Mouse (Mus musculus) hindbrain, embryonic 11.5 days (tissue): ENCODE data around the gene Gfy. TPM values are rescaled to one million over a fixed set of nuclear protein-coding genes. Genes with fewer than 3 reads are reported as not detected.

Experiments used
- ATAC-seq: fragments of 200-750 bp; cut with Nextera tagmentation; 2 replicates; pipeline ENCODE4 v1.8.0; 2017; ENCODE audit warnings: mild to moderate bottlenecking, moderate TSS enrichment, moderate library complexity; ENCODE audit not compliant: low FRiP score
- DNase-seq: peaks from one replicate; pipeline ENCODE4 v3.0.0-alpha.2; 2015; ENCODE audit warnings: low spot score
- H3K27ac ChIP-seq: fragments of 300-500 bp; sonication (generic); 2 replicates; pipeline ENCODE4 v1.5.1; 2014; ENCODE audit warnings: mild to moderate bottlenecking, low read depth, low read length
- H3K27me3 ChIP-seq: fragments of 300-500 bp; sonication (generic); 2 replicates; pipeline ENCODE4 v1.6.1; 2014; ENCODE audit warnings: mild to moderate bottlenecking, low read length, moderate library complexity, mixed read lengths; ENCODE audit not compliant: control insufficient read depth, insufficient read depth
- H3K36me3 ChIP-seq: fragments of 300-500 bp; sonication (generic); 2 replicates; pipeline ENCODE4 v1.6.1; 2014; ENCODE audit warnings: mild to moderate bottlenecking, low read length, moderate library complexity, mixed read lengths; ENCODE audit not compliant: control insufficient read depth, insufficient read depth
- H3K4me1 ChIP-seq: fragments of 300-500 bp; sonication (generic); replicated peaks from 2 replicates; pipeline ENCODE4 v1.6.1; 2014; ENCODE audit warnings: low read length, mixed read lengths; ENCODE audit not compliant: control insufficient read depth, insufficient read depth
- H3K4me2 ChIP-seq: fragments of 300-500 bp; sonication (generic); replicated peaks from 2 replicates; pipeline ENCODE4 v1.6.1; 2014; ENCODE audit warnings: mild to moderate bottlenecking, low read depth, low read length
- H3K4me3 ChIP-seq: fragments of 300-500 bp; sonication (generic); 2 replicates; pipeline ENCODE4 v1.5.1; 2014; ENCODE audit warnings: low read depth, low read length
- H3K9ac ChIP-seq: fragments of 300-500 bp; sonication (generic); 2 replicates; pipeline ENCODE4 v1.6.1; 2014; ENCODE audit warnings: low read depth, low read length
- H3K9me3 ChIP-seq: fragments of 300-500 bp; sonication (generic); 2 replicates; pipeline ENCODE4 v1.6.1; 2016; ENCODE audit warnings: low read length; ENCODE audit not compliant: control insufficient read depth
- WGBS: fragments of 180-500 bp; shearing (Covaris S2); extraction: QIAGEN DNeasy Blood & Tissue Kit; methylation state at CpG from one replicate; pipeline ENCODE4 v1.1.7; 2014; 5-methylcytosine and 5-hydroxymethylcytosine counted together
- polyA plus RNA-seq: library from polyadenylated mRNA; unstranded; fragments of >200 nt; fragmentation: Nextera tagmentation; extraction: Ambion mirVana; gene quantifications from 2 replicates; pipeline ENCODE4 v1.2.1, GENCODE M21; 2014

Gene Gfy
- polyA plus RNA-seq, 1 experiment from 2014 or later, result not detected

DNA sequence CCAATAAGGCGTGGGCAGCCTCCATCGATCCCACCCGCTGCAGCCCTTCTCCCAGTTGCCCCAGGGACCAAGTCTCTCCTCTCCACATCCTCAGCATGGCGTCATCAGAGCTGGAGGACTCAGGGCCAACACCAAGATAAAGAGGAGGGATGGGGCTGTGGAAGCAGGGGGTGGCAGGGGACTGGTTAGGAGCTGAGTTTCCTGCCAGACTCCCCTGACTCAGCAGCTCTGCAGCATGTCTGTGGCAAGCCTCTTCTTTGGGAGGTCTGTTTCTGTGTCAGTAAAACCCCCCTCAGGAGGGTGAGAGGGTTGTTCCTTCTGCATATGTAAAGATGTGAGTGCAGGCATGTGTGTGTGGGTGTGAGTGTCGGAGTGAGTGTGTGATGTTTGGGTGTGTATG, 17.6 kb upstream of the Gfy start:
- Histone ChIP-seq H3K27me3 (no peaks in the 10 kb centered on the region), H3K27ac (no peak overlapping the region), H3K4me3 (no peak overlapping the region), H3K9ac (no peak overlapping the region), H3K36me3 (no peaks in the 10 kb centered on the region), H3K4me1 (no peaks in the 10 kb centered on the region), H3K4me2 (no peak overlapping the region), H3K9me3 (no peaks in the 10 kb centered on the region)
- WGBS, result 71% methylated on average over 5 of the region's 5 CpGs
- DNase-seq (no peak), ATAC-seq (no peak)

DNA sequence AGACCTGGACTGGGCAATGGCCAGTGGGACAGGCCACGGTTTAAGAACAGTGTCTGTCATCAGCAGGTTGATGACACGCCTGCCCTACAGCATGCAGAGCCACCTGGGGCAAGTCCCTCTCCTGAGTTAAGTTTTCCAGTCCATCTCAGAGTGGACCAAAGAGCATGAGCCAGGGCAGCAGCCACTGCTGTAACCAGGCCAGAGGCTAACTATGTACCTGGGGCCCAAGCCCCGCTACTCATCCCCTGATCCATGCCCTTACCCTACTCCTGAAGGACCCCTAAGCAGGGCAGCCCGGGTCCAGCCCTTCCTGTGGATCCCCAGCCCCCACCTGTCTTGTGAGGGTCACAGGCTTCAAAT, 16.8 kb upstream of the Gfy start:
- H3K36me3 ChIP-seq, result no peaks in the 10 kb centered on the region
- ATAC-seq, result no peak
- H3K27ac ChIP-seq, result no peak overlapping the region
- H3K9me3 ChIP-seq, result no peaks in the 10 kb centered on the region
- no peak overlapping the region for H3K9ac ChIP-seq
- no peaks in the 10 kb centered on the region for H3K27me3 ChIP-seq
- no peak overlapping the region for H3K4me3 ChIP-seq
- H3K4me2 ChIP-seq, result no peak overlapping the region
- 82% methylated on average over 4 of the region's 4 CpGs for WGBS
- H3K4me1 ChIP-seq, result no peaks in the 10 kb centered on the region
- DNase-seq, result no peak

DNA sequence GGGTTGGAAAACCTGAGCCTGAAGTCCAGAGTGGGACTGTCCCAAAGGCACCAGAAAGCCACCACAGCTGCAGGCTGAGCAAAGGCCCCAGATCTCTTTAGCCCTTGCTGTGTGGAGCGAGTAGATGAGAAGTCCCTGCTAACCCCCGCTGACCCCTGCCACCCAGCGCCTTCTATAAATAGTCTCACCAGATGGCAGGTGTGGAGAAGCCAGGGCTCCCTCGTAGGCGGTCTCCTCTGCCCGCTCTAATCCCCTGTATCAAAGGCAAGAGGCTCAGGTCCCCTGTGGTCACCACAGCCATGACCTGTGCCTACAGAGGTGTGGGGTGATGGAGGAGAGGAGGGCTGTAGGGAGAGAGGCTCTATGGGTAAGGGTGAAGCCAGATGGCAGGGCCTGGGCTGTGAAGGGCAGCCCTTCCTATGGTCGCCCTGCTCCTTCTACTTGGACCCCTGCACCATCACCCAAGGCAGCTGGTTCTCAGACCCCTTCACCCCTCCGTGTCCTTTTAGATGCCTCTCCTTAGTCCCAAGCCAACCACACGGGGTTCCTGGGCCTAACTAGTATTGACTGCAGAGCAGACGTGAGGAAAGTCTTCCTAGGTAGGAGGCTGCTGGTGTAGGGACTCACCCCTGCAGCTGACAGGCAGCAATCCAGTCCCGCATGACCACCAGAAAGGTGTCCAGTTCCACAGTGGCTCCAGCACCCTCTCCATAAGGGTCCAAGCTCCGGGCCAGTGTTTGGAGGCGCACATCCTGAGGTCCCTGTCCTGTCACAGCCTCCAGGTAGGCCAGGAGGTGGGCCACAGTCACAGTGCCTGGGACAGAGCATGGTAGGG, 16.2 kb upstream of the Gfy start:
- 55% methylated on average over 13 of the region's 13 CpGs for WGBS
- no peak overlapping the region for H3K4me3 ChIP-seq
- no peaks in the 10 kb centered on the region for H3K27me3 ChIP-seq
- H3K4me1 ChIP-seq, result no peaks in the 10 kb centered on the region
- H3K27ac ChIP-seq, result no peak overlapping the region
- no peaks in the 10 kb centered on the region for H3K36me3 ChIP-seq
- H3K4me2 ChIP-seq, result no peak overlapping the region
- H3K9me3 ChIP-seq, result no peaks in the 10 kb centered on the region
- no peak overlapping the region for H3K9ac ChIP-seq
- ATAC-seq (no peak), DNase-seq (no peak)

DNA sequence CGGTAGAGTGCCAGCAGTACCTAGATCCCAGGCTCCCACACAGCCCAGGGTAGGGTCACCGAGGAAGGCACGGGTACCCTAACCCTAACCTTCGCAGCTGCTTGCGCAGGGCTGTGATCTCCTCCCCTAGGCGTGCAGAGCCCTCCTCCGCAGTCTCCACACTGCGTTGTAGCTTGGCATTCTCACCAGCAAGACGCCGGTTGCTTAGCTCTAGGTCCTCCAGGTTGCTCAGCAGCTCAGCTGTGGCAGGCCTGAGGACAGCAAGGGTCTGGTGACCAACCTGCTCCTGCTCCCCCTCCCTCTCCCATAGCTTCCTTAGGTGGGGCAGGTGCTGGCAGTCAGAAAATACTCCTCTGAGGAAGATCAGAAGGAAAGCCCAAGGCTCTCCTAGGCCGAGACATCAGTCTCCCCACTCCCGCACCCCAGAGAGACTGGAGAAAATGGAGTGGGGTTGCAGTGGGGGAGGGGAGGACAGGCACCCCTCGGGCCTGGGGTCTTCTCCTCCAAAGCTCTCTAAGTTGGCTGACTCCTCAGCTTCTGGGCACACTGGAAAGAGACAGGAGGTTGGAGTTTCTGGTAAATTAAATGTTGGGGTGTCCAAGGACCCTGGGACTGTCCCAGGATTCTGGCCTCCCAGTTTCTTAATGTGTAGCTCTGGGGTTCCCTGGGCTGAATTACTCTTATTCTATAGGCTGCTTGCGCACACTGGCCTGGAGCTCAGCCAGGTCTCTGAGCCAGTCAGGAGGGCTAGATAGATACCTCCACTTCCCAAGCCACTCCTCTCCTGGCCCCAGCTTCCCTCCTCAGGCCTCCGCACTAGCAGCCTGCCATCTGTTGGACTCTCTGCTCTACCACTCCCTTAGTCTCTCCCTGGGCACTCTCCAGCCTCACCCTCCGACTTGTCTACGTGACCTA, 14.8 kb upstream of the Gfy start:
- Histone ChIP-seq H3K9ac (no peak overlapping the region), H3K9me3 (no peaks in the 10 kb centered on the region), H3K4me2 (no peak overlapping the region), H3K4me3 (no peak overlapping the region), H3K4me1 (no peaks in the 10 kb centered on the region), H3K36me3 (no peaks in the 10 kb centered on the region), H3K27ac (no peak overlapping the region), H3K27me3 (0 out of 2 replicates have a peak, but pooled peaks cover 2% of the 10 kb centered on the region)
- no peak for ATAC-seq
- 75% methylated on average over 17 of the region's 17 CpGs for WGBS
- no peak for DNase-seq

DNA sequence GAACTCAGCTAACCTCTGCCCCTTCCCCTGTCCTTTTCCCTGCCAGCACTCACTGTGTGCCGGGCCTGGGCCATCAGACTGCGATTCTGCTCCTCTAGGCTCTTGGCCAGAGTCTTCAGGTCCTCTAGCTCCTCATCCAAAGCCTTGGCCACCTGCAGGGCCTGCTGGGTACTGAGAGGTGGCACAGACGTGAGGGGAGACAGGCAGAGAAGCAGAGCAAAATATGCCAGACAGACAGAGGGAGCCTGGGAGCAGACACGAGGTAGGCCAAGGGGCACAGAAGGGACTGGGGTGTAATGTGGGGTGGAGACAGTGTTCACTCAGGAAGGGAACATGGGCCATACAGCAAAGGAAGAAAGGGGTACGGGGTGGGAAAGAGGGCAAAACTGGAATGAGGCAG, 14.0 kb upstream of the Gfy start:
- no peak overlapping the region for H3K4me2 ChIP-seq
- 60% methylated on average over 5 of the region's 5 CpGs for WGBS
- H3K4me3 ChIP-seq, result no peak overlapping the region
- ATAC-seq, result no peak
- DNase-seq, result no peak
- peaks cover 5% of the 10 kb centered on the region; the same call in 1 of the 2 replicates for H3K27me3 ChIP-seq
- H3K4me1 ChIP-seq, result no peaks in the 10 kb centered on the region
- no peaks in the 10 kb centered on the region for H3K36me3 ChIP-seq
- no peak overlapping the region for H3K27ac ChIP-seq
- no peak overlapping the region for H3K9ac ChIP-seq
- H3K9me3 ChIP-seq, result no peaks in the 10 kb centered on the region

DNA sequence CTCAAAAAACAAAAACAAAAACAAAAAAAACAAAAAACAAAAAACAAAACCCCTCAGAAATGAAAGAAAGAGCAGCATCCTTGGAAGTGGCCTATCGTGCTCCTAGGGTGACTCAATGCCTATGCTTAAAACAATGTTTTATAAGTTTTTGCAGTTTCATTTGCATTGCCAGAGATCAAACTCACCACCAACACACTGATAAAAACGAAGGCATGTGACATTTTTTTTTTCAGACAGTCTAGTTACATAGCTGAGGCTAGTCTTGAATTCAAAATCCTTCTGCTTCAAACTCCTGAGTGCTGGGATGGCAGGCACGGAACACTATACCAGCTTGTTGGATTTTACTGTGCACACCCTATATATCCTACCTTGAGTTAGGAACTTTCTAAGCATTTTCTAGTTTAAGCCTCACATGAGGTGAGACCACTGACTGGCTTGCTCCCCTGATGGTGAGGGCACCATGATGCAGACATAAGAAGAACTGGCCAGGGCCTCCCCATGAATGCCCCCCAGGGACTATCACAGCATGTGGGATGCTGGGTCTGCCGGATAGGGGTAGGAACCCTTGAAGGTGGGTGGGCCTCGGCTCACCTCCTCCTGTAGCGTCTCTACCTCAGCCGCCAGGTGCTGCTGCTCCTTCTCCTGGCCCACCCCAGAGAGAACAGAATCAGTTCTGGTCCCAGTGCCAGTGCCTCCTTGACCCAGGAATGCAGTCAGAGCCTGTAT, 13.4 kb upstream of the Gfy start:
- peaks cover 5% of the 10 kb centered on the region; the same call in 1 of the 2 replicates for H3K27me3 ChIP-seq
- no peaks in the 10 kb centered on the region for H3K36me3 ChIP-seq
- H3K9ac ChIP-seq, result no peak overlapping the region
- no peak overlapping the region for H3K27ac ChIP-seq
- ATAC-seq (no peak), DNase-seq (no peak)
- no peak overlapping the region for H3K4me2 ChIP-seq
- no peaks in the 10 kb centered on the region for H3K4me1 ChIP-seq
- 85% methylated on average over 7 of the region's 7 CpGs for WGBS
- no peak overlapping the region for H3K4me3 ChIP-seq
- no peaks in the 10 kb centered on the region for H3K9me3 ChIP-seq

DNA sequence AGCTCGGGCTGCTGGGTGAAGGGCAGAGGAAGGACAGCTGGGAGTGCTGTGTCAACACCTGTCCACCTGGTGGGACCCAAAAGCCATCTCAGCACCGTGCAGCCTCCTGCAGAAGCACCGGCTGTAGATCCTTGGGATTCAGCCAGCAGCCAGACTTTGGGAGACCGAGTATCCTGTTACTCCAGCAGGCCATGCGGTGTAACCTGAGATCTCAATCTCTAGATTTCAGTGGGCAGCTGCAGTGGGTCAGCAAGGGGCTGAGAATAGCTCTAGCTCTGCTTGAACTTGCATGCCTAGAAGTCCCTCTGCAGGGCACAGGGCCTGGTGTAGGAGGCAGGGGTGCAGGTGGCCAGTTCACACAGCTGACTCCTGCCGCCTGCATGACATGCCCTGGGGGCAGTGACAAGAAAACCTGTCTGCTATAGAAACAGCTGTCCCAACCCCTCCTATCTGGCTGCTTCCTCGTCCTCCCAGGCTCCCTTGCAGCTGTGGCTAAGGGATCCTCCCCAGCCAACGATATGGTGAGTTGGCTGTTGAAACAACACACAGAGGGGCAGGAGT, 12.5 kb upstream of the Gfy start:
- H3K9me3 ChIP-seq, result no peaks in the 10 kb centered on the region
- H3K4me3 ChIP-seq, result no peak overlapping the region
- H3K4me1 ChIP-seq, result no peaks in the 10 kb centered on the region
- H3K4me2 ChIP-seq, result no peak overlapping the region
- WGBS, result 21% methylated on average over 8 of the region's 8 CpGs
- H3K9ac ChIP-seq, result no peak overlapping the region
- H3K27me3 ChIP-seq, result peaks cover 5% of the 10 kb centered on the region; the same call in 1 of the 2 replicates
- H3K27ac ChIP-seq, result no peak overlapping the region
- no peaks in the 10 kb centered on the region for H3K36me3 ChIP-seq
- no peak for ATAC-seq
- DNase-seq, result no peak

DNA sequence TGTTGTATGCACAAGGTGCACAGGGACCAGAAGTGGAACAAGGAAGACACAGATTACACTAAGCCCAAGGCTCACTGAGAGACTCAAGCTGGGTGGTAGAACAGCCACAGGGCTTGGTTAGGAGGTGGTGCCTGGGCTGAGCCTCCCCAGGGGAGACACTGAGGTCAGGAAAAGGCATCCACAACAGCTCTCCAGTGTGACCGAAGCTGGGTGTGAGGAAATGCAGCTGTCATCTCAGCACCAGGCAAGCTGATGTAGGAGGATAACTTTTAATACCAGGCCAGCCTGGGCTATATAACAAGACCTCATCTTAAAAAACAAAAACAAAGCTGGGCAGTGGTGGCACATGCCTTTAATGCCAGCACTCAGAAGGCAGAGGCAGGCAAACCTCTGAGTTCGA, 11.8 kb upstream of the Gfy start:
- peaks cover 5% of the 10 kb centered on the region; the same call in 1 of the 2 replicates for H3K27me3 ChIP-seq
- no peaks in the 10 kb centered on the region for H3K4me1 ChIP-seq
- no peaks in the 10 kb centered on the region for H3K9me3 ChIP-seq
- H3K4me2 ChIP-seq, result no peak overlapping the region
- DNase-seq, result no peak
- ATAC-seq, result no peak
- no peak overlapping the region for H3K4me3 ChIP-seq
- H3K36me3 ChIP-seq, result no peaks in the 10 kb centered on the region
- no peak overlapping the region for H3K9ac ChIP-seq
- H3K27ac ChIP-seq, result no peak overlapping the region
- WGBS, result 78% methylated on average over 2 of the region's 2 CpGs
